Mouse (Mus musculus) lung, postnatal 10 days (tissue): ENCODE measurements around the gene Adcy3.

Experiments
- DNase-seq: peaks from one replicate; pipeline ENCODE4 v3.0.0; 2021

Adcy3 gene

GRCm38 (mm10) chr12:4252742-4253655 lies 120.1 kb downstream of the Adcy3 start:
- DNase-seq: no peak
